Mouse (Mus musculus) testis, adult 10 weeks (tissue): ENCODE data around the gene Dcdc2b. TPM values are rescaled to one million over a fixed set of nuclear protein-coding genes. Genes with fewer than 3 reads are reported as not detected.

Experiments used
- polyA plus RNA-seq: library from polyadenylated mRNA; stranded (reverse); fragments of 350-450 nt; fragmentation: Illumina TruSeq; extraction: RNeasy Lipid Tissue Mini Kit (QIAGEN cat#74804); gene quantifications from one replicate; pipeline ENCODE4 v1.2.3, GENCODE M21; 2014; ENCODE audit warnings: low read depth, low replicate concordance

Dcdc2b gene
- polyA plus RNA-seq: not detected

DNA sequence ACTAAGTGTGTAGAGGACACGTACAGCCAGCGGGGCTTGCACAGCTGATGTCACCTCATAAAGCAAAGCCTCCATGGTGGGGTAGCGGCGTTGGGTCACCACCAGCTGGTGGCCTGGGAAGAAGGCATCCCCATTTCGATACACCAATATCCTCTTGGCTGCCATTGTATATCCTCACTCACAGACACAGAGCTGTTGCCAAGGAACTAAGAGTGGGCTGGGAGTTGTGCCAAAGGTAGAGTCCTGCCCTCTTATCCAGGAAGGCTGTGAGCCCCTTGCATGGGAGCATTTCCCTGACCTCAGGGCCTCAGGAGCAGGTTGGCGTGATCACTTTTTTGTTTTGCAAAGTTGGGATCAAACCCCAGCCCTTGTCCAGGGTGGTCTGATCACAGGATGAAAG, at the start of gene Dcdc2b:
Gene Dcdc2b (minus strand): TSS at position 165 of the 400 bp plus-strand sequence.

DNA sequence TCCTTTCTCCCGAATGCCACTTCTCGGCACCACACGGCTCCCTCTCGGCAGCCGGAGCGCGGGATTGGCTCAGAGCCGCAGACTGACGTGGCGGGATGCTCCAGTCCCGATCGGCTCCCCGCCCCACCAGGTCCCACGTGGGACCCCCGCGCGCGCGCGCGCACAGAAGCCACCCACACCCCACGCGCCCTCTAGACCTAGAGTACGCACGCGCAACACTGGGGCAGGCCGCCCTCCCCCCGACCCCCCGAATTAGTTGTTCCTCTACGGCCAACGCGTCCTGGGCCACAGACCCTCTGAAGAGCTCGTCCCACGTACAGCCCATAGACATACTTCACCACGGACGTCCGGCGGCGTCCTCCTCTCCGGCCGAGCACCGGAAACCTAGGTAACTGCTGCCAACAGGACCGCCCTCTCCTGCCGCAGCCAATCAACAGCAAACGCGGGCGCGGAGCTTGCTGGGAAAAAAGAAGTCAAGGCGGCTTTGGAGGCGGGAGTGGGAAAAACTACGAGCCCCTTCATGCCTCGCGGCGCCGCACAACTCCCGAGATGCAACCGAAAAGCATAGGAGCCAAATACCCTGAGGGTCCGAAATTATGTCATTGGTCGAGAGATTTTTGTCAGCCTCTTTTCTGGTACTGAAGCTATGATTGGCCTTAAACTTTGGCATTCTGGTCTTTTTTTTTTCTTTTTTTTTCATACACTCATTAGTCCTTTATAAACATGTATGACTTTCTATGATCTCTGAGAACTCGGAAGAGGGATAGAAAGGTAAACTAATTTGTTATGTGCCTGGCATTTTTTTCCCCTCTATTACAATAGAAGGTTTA, 26.8 kb upstream of the Dcdc2b start, which contains the start of gene Txlna:
Gene Txlna (minus strand): TSS at position 428 of the 830 bp plus-strand sequence.

DNA sequence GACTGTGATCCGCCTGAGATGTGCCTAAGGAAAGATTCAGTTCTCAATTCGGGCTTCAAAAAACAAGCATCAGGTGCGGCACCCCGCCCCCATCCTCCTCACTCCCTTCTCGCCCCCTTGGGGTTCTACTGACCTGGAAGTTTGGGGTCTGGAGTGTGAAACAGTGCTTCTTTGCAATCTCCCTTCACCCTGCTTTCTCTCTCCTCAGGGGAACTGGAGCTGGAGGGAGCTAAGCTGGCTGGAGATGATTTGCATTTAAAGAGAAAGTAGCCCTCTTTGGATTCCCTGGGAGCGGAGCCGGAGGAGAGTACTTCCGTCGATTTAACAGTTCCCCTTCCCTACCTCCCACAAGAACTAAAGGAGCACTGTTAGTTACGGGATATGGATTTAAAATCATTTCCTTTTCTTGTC, 9.6 kb upstream of the Dcdc2b start, which contains the start of gene Ccdc28b:
Gene Ccdc28b (minus strand): TSS at position 267 of the 411 bp plus-strand sequence.

DNA sequence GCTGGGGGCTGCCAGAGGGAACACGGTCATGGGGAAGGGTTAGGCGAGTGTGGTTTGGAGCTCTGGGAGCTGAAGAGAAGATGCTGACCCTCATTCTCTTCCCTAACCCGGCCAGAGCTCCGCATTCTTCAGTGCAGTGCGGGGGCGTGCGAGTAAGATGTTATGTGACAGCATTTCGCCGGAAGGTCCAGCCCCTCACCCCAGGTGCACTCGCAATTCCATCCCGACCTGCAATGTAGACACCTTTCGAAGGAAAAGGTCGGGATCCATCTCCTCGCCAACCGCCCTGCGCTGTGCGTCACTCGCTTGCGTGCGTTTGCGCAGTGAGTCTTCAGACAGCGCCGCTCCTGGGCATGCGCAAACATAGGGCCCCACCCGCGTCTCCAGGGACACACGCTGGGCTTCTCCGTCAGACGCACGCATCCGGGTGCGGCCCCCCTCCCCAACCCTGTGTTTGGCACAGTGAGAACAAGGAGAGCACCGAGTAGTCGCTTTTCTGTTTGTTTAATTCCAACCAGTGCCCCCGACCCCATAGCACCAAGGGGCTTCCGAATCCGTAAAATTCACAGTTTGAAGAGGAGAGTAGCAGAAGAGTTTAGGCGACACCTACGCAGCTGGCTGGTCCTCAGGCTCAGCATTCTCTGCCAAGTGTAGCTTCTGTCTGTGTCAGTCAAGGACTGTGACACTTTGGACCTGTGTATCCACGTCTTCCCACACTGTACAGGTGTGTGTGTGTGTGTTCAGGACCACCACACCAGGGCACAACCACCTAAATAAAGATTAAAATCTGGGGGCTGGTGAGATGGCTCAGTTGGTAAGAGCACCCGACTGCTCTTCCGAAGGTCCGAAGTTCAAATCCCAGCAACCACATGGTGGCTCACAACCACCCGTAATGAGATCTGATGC, 5.0 kb upstream of the Dcdc2b start, which contains the start of gene Iqcc:
Gene Iqcc (minus strand): TSS at position 314 of the 906 bp plus-strand sequence.

DNA sequence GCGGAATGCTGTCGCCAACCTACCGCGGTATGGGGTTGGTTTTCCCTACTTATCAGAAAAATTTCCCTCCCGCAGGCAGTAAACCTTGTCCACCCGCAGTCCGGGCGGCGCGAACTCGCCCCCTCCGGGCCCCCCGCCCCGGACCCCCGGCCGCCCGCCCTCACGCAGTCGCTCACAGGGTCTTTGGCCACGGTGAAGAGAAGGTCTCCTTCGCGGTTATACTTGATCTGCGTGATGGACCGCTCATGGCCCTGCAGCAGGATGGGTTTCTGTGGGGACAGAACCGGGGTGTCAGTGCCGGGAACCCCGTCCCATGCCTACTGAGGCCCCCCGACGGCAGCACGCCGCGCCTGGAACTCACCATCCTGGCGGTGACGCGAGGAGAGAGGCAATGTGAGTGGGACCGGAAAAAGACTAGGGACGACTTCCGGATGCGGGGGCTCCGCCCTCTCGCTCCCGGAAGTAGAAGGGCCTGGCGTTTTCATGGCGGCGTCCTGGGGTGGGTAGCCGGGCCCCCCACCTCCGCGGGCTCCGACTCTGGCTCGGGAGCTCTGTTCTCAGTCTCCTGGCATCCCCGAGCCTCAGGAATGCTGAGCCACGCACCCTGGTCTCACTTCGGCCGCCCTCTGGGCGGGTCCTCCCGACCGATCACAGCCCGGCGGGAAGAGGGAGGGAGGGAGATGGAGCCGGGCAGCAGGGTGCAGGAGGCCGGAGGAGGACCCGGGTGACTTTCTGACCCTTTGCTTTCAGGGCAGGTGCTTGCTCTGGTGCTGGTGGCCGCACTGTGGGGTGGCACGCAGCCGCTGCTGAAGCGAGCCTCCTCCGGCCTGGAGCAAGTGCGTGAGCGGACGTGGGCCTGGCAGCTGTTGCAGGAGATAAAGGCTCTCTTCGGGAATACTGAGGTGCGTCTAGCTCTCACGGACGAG, 13.6 kb downstream of the Dcdc2b start, which contains the start of the genes Eif3i and Tmem234:
Gene Eif3i (minus strand): TSS at position 416 of the 926 bp plus-strand sequence.
Gene Tmem234 (plus strand): TSS at position 436 of the 926 bp plus-strand sequence.

DNA sequence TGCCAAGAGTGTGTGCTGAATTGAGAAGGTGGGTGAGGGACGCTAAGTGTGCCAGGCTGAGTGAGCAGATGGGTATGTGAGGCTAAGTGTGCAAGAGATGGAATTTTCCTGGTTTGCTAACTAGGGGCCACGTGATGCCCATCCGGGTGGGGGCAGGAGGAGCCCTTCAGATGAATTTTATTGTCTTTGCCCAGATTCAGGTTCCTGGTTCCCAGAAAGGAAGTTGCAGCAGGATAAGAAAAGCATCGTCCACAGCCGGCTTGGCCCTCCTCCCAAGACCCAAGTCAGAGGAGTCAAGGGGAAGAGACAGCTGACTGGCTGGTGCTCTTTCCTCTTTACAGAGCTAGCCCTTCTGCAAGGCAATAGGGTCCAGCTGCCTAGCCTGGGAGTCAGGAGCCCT, 35.6 kb downstream of the Dcdc2b start, which contains the start of gene Fam167b:
Gene Fam167b (minus strand): TSS at position 84 of the 400 bp plus-strand sequence.

DNA sequence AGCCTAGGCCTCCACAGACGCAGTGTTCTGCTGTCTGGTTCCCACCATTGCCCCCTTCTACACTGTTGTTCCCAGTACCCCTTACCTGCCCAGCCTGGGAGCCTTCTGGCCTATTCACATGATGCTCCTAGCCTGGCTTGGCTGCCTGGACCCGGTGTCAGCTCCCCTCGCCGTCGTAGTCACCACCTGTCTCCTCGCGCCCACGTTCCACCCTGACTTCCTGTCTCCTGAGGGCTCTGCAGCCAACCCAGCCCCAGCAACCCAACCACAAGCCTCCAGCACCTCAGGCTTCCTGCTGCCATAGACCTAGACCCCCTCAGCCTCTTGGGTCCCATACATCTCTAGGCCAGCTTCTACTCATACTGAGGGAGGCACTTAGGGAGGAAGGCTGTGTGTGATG, 40.6 kb downstream of the Dcdc2b start, which contains the start of gene Lck:
Gene Lck (minus strand): TSS at position 212 of the 400 bp plus-strand sequence.

Other genes starting within 250 kb of the Dcdc2b start
- 1.0 TPM for gene Zbtb8a, start 236.1 kb downstream of the Dcdc2b start, polyA plus RNA-seq
- 1.9 TPM for gene Zbtb8b, start 173.4 kb downstream of the Dcdc2b start, polyA plus RNA-seq
- gene Bsdc1, start 152.7 kb downstream of the Dcdc2b start, polyA plus RNA-seq: 12.7 TPM
- 76.5 TPM for gene Tssk3, start 123.2 kb downstream of the Dcdc2b start, polyA plus RNA-seq
- gene Fam229a, start 123.1 kb downstream of the Dcdc2b start, polyA plus RNA-seq: not detected
- gene Marcksl1, start 100.7 kb downstream of the Dcdc2b start, polyA plus RNA-seq: 80.2 TPM
- gene Hdac1, start 71.5 kb downstream of the Dcdc2b start, polyA plus RNA-seq: 125 TPM
- gene Lck, start 40.6 kb downstream of the Dcdc2b start, polyA plus RNA-seq: 0.55 TPM
- gene Fam167b, start 35.7 kb downstream of the Dcdc2b start, polyA plus RNA-seq: not detected
- gene Eif3i, start 13.6 kb downstream of the Dcdc2b start, polyA plus RNA-seq: 18.7 TPM
- 20.7 TPM for gene Tmem234, start 13.6 kb downstream of the Dcdc2b start, polyA plus RNA-seq
- gene Iqcc, start 4.8 kb upstream of the Dcdc2b start, polyA plus RNA-seq: 11.5 TPM
- gene Ccdc28b, start 9.7 kb upstream of the Dcdc2b start, polyA plus RNA-seq: 1.8 TPM
- 6.8 TPM for gene Txlna, start 26.8 kb upstream of the Dcdc2b start, polyA plus RNA-seq
- gene Kpna6, start 58.5 kb upstream of the Dcdc2b start, polyA plus RNA-seq: 296 TPM
- 5.2 TPM for gene Tmem39b, start 82.6 kb upstream of the Dcdc2b start, polyA plus RNA-seq
- 99.4 TPM for gene Khdrbs1, start 128.0 kb upstream of the Dcdc2b start, polyA plus RNA-seq
- gene Ptp4a2, start 197.0 kb upstream of the Dcdc2b start, polyA plus RNA-seq: 544 TPM